Mouse (Mus musculus): ENCODE results near the gene Oprm1. TPM values are rescaled to one million over a fixed set of nuclear protein-coding genes. Genes with fewer than 3 reads are reported as not detected.
"Not testable (repeated sequence)": the region's sequence is repeated elsewhere in the genome, so short reads cannot be mapped to it uniquely, and the experiment has no call there.

Gene Oprm1
- polyA plus RNA-seq, 1 experiment from 2014 or later = not detected

DNA sequence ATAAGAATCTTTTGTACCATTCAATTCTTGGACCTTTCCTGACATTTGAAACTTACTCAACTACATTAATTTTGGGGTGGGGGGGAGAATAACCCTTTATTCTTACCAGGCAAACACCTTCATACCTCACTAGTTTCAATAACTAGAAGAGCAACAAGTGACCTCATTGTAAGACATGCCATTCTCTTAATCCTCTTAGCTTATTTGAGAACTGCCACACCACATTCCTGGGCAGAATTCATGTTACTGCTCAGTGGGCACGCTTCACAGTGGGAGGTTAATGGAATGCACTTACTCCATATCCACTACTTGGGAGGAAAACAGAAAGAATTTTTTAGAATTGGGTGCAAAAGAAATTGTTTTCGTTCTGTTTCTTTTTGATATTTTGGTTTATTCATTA lies 90.5 kb downstream of the Oprm1 start:
- WGBS = 71% methylated on average over 2 of the region's 2 CpGs
- Histone ChIP-seq H3K36me3 (no peaks in the 10 kb centered on the region), H3K4me2 (replicated peaks) (no peak overlapping the region), H3K27ac (no peak overlapping the region), H3K9me3 (no peaks in the 10 kb centered on the region), H3K4me1 (no peaks in the 10 kb centered on the region), H3K27me3 (no peaks in the 10 kb centered on the region), H3K4me3 (no peak overlapping the region), H3K9ac (no peak overlapping the region)
- no peak for ATAC-seq (ENCODE audit: low FRiP score, low read depth)

DNA sequence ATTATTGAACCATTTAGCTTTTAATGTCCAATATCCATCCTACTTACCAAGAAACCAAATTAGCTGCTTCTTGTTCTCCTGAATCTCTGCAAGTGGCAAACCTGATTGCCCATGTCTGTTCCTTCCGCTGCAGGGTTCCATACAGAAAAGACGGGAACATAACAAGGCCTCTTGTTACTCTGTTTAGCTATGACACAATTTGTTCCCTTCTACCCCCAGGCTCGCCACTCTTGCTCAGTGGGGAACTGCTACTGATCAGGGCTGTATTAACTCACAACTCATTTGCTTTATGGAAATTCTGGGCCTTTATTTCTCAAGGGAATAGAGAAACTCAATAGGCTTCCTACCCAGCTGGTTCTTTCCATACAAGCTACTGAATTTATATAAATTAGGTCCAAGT lies 97.5 kb downstream of the Oprm1 start:
- H3K4me2 ChIP-seq (replicated peaks) = no peak overlapping the region
- H3K27me3 ChIP-seq = no peaks in the 10 kb centered on the region
- no peaks in the 10 kb centered on the region for H3K4me1 ChIP-seq
- ATAC-seq (ENCODE audit: low FRiP score, low read depth) = no peak
- no peak overlapping the region for H3K9ac ChIP-seq
- H3K27ac ChIP-seq = no peak overlapping the region
- 71% methylated on average over 3 of the region's 3 CpGs for WGBS
- no peaks in the 10 kb centered on the region for H3K9me3 ChIP-seq
- no peaks in the 10 kb centered on the region for H3K36me3 ChIP-seq
- H3K4me3 ChIP-seq = no peak overlapping the region

DNA sequence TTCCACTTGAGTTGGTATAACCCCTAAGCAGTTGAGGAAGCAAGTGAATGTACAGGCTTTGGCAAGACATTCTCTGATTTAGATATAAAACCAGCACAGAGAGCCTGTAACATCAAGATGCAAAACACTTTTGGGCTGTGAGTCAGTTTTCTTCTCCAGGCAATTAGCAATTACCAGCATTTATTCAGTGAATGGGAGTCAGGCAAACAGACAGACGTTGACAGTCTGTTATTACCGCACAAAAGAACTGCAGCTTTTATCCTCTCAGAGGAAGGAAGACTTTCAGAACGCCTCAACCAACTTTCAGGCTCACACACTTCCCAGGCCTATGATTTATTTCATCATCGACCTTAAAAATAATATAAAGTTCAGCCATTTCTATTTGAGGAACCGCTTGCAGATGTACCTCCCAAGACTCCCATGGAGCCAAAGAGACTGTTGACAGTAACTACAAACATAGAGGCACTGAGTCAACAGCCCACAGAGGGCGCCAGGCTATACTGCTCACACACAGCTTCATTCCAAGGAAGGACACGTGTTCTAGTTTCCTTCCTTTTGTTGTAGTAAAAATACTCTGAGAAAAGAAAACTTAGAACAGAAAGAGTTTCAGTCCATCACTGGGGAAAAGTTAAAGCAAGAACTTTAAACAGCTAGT lies 113.2 kb downstream of the Oprm1 start:
- no peak overlapping the region for H3K4me2 ChIP-seq (replicated peaks)
- no peak for ATAC-seq (ENCODE audit: low FRiP score, low read depth)
- WGBS = 86% methylated on average over 7 of the region's 7 CpGs
- no peaks in the 10 kb centered on the region for H3K36me3 ChIP-seq
- no peak overlapping the region for H3K9ac ChIP-seq
- H3K9me3 ChIP-seq = peaks cover 7% of the 10 kb centered on the region
- H3K27ac ChIP-seq = no peak overlapping the region
- H3K4me3 ChIP-seq = no peak overlapping the region
- H3K27me3 ChIP-seq = no peaks in the 10 kb centered on the region
- H3K4me1 ChIP-seq = no peaks in the 10 kb centered on the region

- no peak overlapping the region for H3K9ac ChIP-seq
Measured at GRCm38 (mm10) chr10:6873917-6874316, 115.6 kb downstream of the Oprm1 start.

DNA sequence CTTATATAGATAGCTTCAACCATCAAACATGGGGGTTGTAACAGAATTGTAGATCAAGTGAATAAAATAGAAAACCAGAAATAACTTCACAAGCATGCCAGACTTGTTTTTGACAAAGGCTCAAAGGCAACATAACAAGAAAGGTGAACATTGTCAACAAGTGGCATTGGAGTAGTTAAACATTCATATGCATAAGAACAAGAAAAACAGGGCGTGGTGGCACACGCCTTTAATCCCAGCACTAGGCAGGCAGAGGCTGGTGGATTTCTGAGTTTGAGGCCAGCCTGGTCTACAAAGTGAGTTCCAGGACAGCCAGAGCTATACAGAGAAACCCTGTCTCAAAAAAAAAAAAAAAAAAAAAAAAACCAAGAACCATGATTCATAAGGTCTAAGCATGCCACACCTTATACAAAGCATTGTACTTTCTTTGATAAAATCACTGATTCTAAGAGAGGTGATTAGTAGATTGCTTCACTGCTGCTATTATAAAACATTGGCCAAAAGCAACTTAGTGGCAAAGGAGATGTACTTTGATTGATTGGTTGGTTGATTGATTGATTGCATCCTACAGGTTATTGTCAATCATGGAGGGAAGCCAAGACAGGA lies 120.1 kb downstream of the Oprm1 start:
- no peaks in the 10 kb centered on the region for H3K36me3 ChIP-seq
- H3K27ac ChIP-seq = no peak overlapping the region
- ATAC-seq (ENCODE audit: low FRiP score, low read depth) = no peak
- WGBS = 91% methylated on average over 2 of the region's 2 CpGs
- H3K4me2 ChIP-seq (replicated peaks) = no peak overlapping the region
- no peaks in the 10 kb centered on the region for H3K27me3 ChIP-seq
- H3K9me3 ChIP-seq = no peaks in the 10 kb centered on the region
- no peaks in the 10 kb centered on the region for H3K4me1 ChIP-seq
- no peak overlapping the region for H3K4me3 ChIP-seq
- H3K9ac ChIP-seq = no peak overlapping the region

More at GRCm38 (mm10) chr10:6873917-6874316, 115.6 kb downstream of the Oprm1 start:
- H3K4me1 ChIP-seq = no peaks in the 10 kb centered on the region
- WGBS = 86% methylated on average over 1 of the region's 1 CpGs
- H3K4me2 ChIP-seq (replicated peaks) = no peak overlapping the region
- no peaks in the 10 kb centered on the region for H3K27me3 ChIP-seq
- no peak overlapping the region for H3K4me3 ChIP-seq
- no peak overlapping the region for H3K27ac ChIP-seq
- H3K9me3 ChIP-seq = peaks cover 3% of the 10 kb centered on the region
- no peak for ATAC-seq (ENCODE audit: low FRiP score, low read depth)
- H3K36me3 ChIP-seq = no peaks in the 10 kb centered on the region

- not testable (repeated sequence) for H3K4me2 ChIP-seq (replicated peaks); H3K36me3 ChIP-seq; H3K27ac ChIP-seq; H3K9ac ChIP-seq; ATAC-seq (ENCODE audit: low FRiP score, low read depth); H3K4me1 ChIP-seq; H3K9me3 ChIP-seq; H3K27me3 ChIP-seq; H3K4me3 ChIP-seq
- 97% methylated on average over 1 of the region's 1 CpGs for WGBS
Measured at GRCm38 (mm10) chr10:6882041-6882440, 123.7 kb downstream of the Oprm1 start.

GRCm38 (mm10) chr10:6885460-6885859 lies 127.2 kb downstream of the Oprm1 start:
- Histone ChIP-seq H3K27me3 (no peaks in the 10 kb centered on the region), H3K27ac (no peak overlapping the region), H3K4me3 (no peak overlapping the region), H3K4me2 (replicated peaks) (no peak overlapping the region), H3K36me3 (no peaks in the 10 kb centered on the region), H3K4me1 (peaks cover 9% of the 10 kb centered on the region), H3K9me3 (no peaks in the 10 kb centered on the region), H3K9ac (no peak overlapping the region)
- peak; percentile 40; the same call in 1 of the 2 replicates for ATAC-seq (ENCODE audit: low FRiP score, low read depth)
- 0% methylated on average over 1 of the region's 1 CpGs for WGBS

DNA sequence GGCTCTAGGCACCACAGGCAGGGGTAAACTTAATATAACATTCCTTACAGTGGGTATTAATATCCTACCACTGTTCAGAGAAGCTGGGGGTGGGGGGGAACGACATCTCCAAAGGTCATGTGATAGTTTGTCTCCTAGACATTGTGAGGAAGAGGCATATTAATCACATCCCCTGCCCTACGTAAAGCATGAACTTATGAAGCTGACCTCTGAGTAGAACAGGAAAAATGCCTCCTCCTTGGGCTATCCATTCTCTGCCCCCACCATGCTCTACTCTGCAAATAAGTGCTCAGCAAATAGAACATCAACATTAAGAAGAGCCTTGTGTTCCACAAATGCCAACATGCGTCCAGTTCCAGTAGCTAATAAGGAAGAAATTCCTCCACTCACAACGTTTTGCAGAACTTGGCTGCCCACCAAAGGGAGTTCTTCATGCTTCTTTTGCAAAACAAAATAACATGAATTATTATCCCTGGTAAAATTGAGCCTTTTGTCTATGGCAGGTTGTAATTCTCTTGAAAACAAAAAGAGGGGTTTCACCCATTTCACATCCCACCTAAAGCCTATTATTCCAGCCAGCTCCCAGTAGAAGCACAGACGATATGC lies 131.4 kb downstream of the Oprm1 start:
- no peak overlapping the region for H3K27ac ChIP-seq
- peaks cover 9% of the 10 kb centered on the region for H3K4me1 ChIP-seq
- no peaks in the 10 kb centered on the region for H3K9me3 ChIP-seq
- H3K27me3 ChIP-seq = no peaks in the 10 kb centered on the region
- WGBS = 66% methylated on average over 5 of the region's 5 CpGs
- no peak overlapping the region for H3K9ac ChIP-seq
- H3K4me2 ChIP-seq (replicated peaks) = no peak overlapping the region
- H3K4me3 ChIP-seq = no peak overlapping the region
- ATAC-seq (ENCODE audit: low FRiP score, low read depth) = no peak
- no peaks in the 10 kb centered on the region for H3K36me3 ChIP-seq

- Histone ChIP-seq H3K9ac (no peak overlapping the region), H3K36me3 (no peaks in the 10 kb centered on the region), H3K27me3 (no peaks in the 10 kb centered on the region), H3K4me3 (no peak overlapping the region), H3K4me2 (replicated peaks) (no peak overlapping the region), H3K9me3 (no peaks in the 10 kb centered on the region), H3K4me1 (peaks cover 9% of the 10 kb centered on the region), H3K27ac (no peak overlapping the region)
- WGBS = 77% methylated on average over 5 of the region's 5 CpGs
- ATAC-seq (ENCODE audit: low FRiP score, low read depth) = no peak
Measured at GRCm38 (mm10) chr10:6890348-6891009, 132.2 kb downstream of the Oprm1 start.

- H3K9me3 ChIP-seq = no peaks in the 10 kb centered on the region
- H3K4me1 ChIP-seq = no peaks in the 10 kb centered on the region
- no peaks in the 10 kb centered on the region for H3K36me3 ChIP-seq
- no peak for ATAC-seq (ENCODE audit: low FRiP score, low read depth)
- no peak overlapping the region for H3K4me3 ChIP-seq
- 71% methylated on average over 3 of the region's 3 CpGs for WGBS
- no peaks in the 10 kb centered on the region for H3K27me3 ChIP-seq
- H3K9ac ChIP-seq = no peak overlapping the region
- no peak overlapping the region for H3K27ac ChIP-seq
- no peak overlapping the region for H3K4me2 ChIP-seq (replicated peaks)
Measured at GRCm38 (mm10) chr10:6895796-6896195, 137.5 kb downstream of the Oprm1 start.

- Histone ChIP-seq H3K4me3 (no peak overlapping the region), H3K27me3 (no peaks in the 10 kb centered on the region), H3K4me2 (replicated peaks) (no peak overlapping the region), H3K9ac (no peak overlapping the region), H3K4me1 (no peaks in the 10 kb centered on the region), H3K36me3 (no peaks in the 10 kb centered on the region), H3K27ac (no peak overlapping the region), H3K9me3 (no peaks in the 10 kb centered on the region)
- WGBS = 75% methylated on average over 3 of the region's 3 CpGs
- no peak for ATAC-seq (ENCODE audit: low FRiP score, low read depth)
Measured at GRCm38 (mm10) chr10:6896659-6897303, 138.5 kb downstream of the Oprm1 start.

- ATAC-seq (ENCODE audit: low FRiP score, low read depth) = no peak
- no peaks in the 10 kb centered on the region for H3K36me3 ChIP-seq
- H3K27me3 ChIP-seq = no peaks in the 10 kb centered on the region
- H3K9me3 ChIP-seq = no peaks in the 10 kb centered on the region
- H3K9ac ChIP-seq = no peak overlapping the region
- no peak overlapping the region for H3K4me3 ChIP-seq
- no peaks in the 10 kb centered on the region for H3K4me1 ChIP-seq
- H3K4me2 ChIP-seq (replicated peaks) = no peak overlapping the region
- WGBS = 86% methylated on average over 4 of the region's 4 CpGs
- no peak overlapping the region for H3K27ac ChIP-seq
Measured at GRCm38 (mm10) chr10:6900126-6900525, 141.8 kb downstream of the Oprm1 start.
